Mouse (Mus musculus): Measurements from ENCODE around the gene Tom1.

Tom1 gene

DNA sequence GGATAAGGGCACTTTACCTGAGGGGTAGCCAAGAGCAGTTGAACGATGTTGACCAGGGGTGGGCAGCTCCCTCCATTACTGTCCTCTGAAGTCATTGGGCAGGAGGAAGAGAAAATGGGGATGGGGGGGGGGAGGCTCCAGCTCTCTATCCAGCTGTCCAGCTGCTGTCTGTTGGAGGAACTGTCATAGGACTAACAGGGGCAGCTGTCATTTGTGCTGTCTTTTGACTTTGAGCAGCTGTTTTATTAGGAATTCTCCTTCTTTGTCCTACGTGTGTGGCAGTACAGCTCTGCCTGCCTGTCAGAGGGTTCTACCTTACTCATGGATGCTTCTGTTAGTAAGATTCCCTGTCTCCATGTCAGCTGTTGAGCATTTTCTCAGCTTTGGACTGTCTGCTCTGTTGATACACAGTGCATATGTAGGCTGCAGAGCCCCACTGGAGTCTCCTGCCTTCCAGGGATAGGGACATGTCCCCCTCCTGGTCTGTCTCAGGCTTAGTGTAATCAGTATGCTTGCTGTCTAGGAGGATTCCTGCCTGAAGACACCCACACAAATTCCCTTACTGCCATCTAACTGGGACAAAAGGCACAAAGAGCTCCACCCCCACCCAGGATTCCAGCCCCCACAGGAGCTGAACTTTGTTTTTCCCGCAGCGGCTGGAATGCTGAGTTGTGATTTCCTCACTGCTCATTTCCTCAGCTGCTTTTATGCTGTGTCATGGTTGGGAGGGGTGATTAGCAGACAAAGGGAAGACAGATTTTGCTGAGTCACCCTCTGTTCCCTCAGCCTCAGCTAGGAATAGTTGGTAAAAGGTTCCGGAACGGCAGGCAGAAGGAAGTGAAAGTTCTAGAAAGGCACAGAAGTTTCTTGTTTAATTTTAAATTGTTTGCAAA is 55.7 kb downstream of the Tom1 start:
- peak; percentile 95 for DNase-seq (ENCODE audit: low read depth, low spot score)

DNA sequence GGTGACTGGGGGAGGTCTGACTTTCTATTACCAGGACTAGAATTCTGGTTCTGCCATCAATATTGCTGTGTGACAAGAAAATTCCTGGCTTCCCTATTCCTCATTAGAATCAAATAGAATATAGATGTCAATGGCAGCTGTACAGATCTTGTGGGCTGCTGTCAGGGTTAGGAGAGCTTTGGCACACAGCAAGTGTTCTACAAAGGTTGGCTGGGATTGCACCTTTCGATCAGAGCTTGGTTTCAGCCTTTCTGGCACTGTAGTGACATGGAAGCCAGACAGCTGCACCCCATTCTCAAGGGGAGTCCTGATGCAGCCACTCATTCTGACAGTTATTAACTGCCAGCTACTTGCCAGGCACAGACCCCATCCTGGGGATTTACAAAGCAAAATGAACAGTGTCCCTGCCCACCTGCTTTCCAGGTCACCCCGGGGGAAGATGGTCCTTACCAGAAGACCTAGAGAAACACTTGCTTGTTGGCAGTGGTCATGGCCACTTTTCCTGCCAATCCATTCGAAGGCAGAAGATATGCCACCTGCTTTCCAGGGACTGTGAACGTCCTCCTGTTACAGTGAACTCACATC is 57.4 kb downstream of the Tom1 start:
- DNase-seq (ENCODE audit: low read depth, low spot score), result no peak

DNA sequence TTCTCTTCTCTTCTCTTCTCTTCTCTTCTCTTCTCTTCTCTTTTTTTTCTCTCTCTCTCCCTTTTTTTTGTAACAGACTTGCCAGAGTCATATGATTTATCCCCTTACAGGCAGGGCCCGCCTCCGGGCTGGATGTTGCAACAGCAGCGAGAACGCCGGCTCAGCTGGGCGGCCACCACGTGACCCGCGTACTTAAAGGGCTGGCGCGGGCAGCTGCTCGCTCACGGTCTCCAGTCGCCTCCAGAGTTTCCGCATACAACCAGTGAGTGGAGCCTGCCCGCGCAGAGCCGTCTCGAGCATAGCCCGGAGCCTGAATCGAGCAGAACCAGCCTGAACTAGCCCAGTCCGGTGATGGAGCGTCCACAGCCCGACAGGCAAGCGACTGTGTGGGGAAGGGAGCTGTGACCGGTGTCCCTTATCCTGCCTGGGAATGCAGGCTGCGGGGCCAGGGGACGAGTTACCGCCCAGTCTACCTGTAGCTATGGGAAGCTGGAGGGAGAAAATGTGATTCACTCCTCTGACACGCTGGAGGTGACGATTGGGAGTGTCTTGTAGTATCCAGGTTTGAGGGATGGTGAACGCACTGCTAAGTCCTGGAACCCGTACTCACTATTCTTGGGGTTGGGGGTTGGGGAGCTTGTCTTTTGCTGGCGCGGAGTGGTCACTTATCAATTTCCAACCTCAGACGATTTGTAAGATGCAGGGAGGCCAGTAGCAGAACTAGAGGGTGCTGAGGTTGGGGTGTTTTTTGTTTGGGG is 60.1 kb downstream of the Tom1 start, which contains the start of gene Hmox1:
TSS of gene Hmox1 (plus strand) at position 223 of the 758 bp plus-strand sequence.
- DNase-seq (ENCODE audit: low read depth, low spot score), result peak; percentile 97

DNA sequence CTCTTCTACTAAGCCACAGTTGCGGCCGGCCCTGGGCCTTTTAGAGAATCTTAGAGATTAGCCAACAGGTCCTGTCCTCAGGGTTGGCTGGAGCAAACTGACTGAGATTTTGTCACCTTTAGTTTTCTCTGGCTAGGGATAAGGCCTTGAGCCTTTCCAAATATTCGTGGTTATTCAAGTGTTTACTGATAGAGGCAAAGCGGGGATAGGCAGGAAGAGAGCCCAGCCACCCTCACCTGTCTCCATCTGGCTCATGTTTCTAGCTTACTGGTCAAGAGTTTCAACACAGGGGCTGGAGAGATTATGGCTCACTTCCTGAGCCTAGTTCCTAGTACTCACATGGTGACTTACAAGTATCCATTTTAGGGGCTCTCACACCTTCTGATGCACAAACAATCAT is 69.5 kb downstream of the Tom1 start:
- no peak for DNase-seq (ENCODE audit: low read depth, low spot score)

DNA sequence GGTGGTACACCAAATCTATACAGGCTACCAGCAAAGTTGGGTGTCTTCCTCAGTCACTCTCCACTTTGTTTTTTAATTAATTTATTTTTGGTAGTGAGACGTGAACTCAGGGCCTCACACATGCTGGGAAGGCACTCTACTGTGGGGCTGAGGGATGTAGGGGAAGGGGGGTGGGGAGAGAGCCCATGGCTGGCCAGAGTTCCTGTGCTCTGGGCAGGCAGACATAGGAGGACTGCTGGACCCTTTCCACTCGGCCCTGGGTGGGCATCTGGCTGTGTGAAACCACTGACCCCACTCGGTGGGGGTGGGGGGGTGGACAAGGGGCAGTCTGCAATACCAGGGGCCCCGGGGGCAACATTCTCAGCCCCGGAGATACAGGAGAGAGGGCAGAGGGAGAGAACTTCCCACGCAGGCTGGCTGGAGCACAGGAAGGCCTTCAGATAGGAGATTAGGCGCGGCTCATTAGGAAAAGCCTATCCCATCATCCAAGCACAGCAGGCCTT is 69.9 kb downstream of the Tom1 start:
- DNase-seq (ENCODE audit: low read depth, low spot score), result no peak

DNA sequence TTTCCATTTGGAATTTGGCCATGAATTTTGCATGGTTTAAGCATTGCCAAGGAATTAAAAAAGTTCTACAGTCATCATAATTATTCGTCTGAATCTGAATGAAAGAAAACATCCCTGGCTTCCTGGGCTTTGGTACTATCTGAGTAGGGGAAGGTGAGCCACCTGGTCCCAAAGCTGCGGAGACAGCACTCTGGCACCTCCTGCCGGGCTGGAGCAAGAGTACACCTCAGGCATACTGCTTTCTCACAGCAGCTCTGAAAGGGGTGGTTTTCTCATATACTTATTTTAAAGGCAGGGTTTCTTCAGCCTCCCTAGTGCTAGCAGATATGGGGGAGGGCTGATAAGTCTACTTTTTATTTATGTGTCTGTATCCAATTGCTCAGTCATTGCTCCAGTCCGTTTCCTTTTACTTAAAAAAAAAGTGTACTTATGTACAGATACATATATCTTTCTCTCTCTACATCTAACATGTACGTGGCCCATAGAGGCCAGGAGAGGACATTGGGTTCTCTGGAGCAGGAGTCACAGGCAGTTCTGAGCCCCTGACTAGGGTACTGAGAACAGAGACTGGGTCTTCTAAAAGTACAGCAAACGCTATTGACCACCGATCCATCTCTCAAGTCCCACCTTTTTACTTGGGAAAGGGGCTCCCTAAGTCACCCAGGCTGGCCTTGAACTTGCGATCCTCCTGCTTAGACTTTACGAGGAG is 75.2 kb downstream of the Tom1 start:
- peak; percentile 91 for DNase-seq (ENCODE audit: low read depth, low spot score)

DNA sequence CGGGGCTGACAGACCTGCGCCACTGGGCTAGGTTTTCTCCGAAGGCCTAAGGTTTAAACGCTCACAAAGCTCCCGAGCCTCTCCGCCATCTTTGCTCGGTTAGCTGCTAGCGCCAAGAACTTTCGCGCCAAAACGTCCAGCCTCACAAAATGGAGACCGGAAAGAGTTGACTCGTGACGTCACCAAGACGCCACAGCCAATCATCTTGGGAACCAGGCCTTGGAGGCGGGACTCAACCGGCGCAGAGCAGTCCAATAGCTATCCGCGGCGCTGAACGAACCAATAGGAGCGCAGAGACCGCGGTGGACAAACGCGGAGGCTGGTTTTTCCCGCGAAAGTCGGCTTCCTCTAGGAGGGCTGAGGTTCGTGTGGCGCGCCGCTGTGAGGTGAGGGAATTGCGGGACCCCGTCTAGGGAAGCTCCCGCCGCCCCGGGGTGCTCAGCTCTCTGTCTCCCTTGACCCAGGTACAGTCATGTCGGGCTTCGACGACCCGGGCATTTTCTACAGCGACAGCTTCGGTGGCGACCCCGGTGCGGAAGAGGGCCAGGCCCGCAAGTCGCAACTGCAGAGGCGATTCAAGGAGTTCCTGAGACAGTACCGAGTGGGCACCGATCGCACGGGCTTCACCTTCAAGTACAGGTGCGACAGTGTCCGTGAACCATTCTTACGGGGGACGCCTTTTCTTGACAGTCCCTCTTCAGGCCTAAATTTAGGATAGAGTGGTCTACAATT is 75.9 kb downstream of the Tom1 start, which contains the start of gene Mcm5:
TSS of gene Mcm5 (plus strand) at position 334 of the 732 bp plus-strand sequence.
- DNase-seq (ENCODE audit: low read depth, low spot score), result peak; percentile 100

DNA sequence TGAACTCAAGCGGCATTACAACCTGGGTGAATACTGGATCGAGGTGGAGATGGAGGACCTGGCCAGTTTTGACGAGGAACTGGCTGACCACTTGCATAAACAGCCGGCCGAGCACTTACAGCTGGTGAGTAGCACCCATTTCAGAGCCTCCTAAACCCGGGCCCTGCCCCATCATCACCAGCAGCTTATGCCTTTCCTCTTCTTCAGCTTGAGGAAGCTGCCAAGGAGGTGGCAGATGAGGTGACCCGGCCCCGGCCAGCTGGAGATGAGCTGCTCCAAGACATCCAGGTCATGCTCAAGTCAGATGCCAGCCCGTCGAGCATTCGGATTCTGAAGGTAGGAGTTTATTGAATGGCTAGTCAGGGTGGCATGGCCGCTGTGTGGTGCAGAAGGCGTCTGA is 76.6 kb downstream of the Tom1 start:
- DNase-seq (ENCODE audit: low read depth, low spot score), result no peak

DNA sequence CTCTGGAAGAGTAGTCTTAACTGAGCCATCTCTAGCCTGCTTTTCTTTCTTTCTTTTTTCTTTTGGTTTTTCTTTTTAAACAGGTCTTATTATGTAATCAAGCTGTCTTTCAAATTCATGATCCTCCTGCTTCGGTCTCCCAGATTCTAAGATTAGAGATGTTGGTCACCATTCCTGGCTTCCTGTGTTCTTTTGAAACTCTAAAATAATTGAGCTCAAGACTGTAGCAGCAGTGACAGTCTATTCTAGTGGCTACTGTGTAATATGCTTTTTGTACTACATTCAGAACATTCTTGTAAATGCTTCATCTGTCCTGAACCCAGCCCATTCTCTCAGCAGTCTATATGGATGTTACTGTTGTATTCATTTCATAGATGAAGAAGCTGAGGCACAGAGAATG is 85.0 kb downstream of the Tom1 start:
- DNase-seq (ENCODE audit: low read depth, low spot score), result no peak

DNA sequence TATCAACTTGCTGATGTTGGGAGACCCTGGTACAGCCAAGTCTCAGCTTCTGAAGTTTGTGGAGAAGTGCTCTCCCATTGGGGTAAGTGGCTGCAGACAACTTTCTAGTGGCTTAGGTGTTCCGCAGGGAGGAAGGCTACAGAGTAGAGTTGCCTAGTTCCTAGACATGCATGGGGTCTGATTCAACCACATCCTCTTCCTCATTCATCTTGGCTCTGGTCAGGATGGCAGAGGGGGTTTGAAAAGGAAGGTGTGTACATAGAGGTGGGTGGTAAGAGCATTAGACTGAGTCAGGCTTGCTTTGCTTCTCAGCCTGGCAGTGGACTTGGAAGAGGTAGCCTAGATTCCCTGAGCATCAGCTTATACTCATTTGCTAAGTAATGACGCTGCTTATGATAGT is 85.8 kb downstream of the Tom1 start:
- no peak for DNase-seq (ENCODE audit: low read depth, low spot score)
